Mouse (Mus musculus) heart, embryonic 12.5 days (tissue): ENCODE measurements at regions not wholly inside any gene's neighbourhood (a gene's known extent, or its start where the extent isn't known, plus 50 kb on each side); places are given as distances from the start of the nearest gene placed in this dataset.

ENCODE experiments used
- ATAC-seq: fragments of 200-750 bp; cut with Nextera tagmentation; 2 replicates; pipeline ENCODE4 v1.8.0; 2017; ENCODE audit warnings: moderate TSS enrichment, moderate library complexity; ENCODE audit not compliant: insufficient number of reproducible peaks, low FRiP score
- H3K27ac ChIP-seq: fragments of 300-500 bp; sonication (generic); 2 replicates; pipeline ENCODE4 v1.5.1; 2016; ENCODE audit warnings: mild to moderate bottlenecking, moderate library complexity; ENCODE audit not compliant: poor library complexity, severe bottlenecking
- H3K27me3 ChIP-seq: fragments of 300-500 bp; sonication (generic); replicated peaks from 2 replicates; pipeline ENCODE4 v1.6.1; 2016; ENCODE audit warnings: mild to moderate bottlenecking, moderate library complexity
- H3K36me3 ChIP-seq: fragments of 300-500 bp; sonication (generic); 2 replicates; pipeline ENCODE4 v1.6.1; 2016; ENCODE audit warnings: mild to moderate bottlenecking, moderate library complexity
- H3K4me1 ChIP-seq: fragments of 300-500 bp; sonication (generic); replicated peaks from 2 replicates; pipeline ENCODE4 v1.6.1; 2016; ENCODE audit warnings: mild to moderate bottlenecking
- H3K4me2 ChIP-seq: fragments of 300-500 bp; sonication (generic); 2 replicates; pipeline ENCODE4 v1.6.1; 2016; ENCODE audit warnings: mild to moderate bottlenecking, moderate library complexity
- H3K4me3 ChIP-seq: fragments of 300-500 bp; sonication (generic); 2 replicates; pipeline ENCODE4 v1.5.1; 2016; ENCODE audit warnings: mild to moderate bottlenecking
- H3K9ac ChIP-seq: fragments of 300-500 bp; sonication (generic); 2 replicates; pipeline ENCODE4 v1.6.1; 2016; ENCODE audit warnings: mild to moderate bottlenecking, moderate library complexity
- H3K9me3 ChIP-seq: fragments of 300-500 bp; sonication (generic); replicated peaks from 2 replicates; pipeline ENCODE4 v1.6.1; 2016; ENCODE audit warnings: mild to moderate bottlenecking, moderate library complexity
- WGBS: fragments of 180-500 bp; shearing (Covaris S2); methylation state at CpG from one replicate; pipeline ENCODE4 v1.1.7; 2016; 5-methylcytosine and 5-hydroxymethylcytosine counted together

DNA sequence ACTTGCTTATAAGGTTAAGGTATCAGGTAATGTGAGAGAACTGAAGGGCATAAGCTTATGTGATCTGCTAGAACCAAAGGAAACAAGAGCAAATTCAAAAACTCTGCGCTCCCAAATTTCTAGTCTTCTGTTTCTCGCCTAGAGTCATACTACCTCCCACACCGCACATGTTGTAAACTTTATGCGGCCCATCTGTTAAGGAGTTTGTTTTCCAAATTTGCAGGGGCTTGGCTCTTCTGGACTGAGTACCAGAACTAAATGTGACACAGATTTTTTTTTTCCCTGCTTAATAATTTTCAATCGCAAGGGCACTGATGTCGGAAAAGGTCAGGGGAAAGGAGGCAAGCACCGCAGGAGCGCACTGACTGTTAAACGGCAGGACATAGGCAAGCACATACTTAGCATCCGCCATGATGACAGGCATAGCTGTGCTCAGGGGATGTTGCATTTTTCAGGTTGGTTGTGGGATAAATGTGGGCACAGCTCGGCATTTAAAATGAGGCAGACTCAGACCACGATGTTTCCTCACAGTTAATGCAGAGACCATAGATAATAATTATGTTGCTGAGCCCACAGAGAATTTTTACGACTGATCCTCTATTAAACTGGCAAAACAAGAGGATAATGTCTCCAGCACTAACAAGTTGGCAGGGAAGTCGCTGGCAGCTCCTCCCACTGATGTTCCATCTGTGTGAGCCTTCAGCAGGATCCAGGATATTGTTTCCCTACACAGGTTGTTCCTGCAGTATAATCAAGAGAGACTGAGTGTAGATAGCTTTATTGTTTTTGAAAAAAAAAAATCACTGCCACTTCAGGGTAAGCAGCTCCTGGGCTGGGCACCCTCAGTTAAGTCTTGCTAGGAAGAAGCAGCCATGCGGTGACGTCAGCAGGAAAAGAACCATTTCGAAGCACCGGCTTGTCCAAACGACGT is 428.2 kb upstream of the Atp2b1 start:
- H3K9me3 ChIP-seq: no peaks in the 10 kb centered on the region
- H3K27ac ChIP-seq: no peak overlapping the region
- no peak overlapping the region for H3K4me3 ChIP-seq

GRCm38 (mm10) chr10:98494354-98494753 is 419.9 kb upstream of the Atp2b1 start:
- H3K27me3 ChIP-seq: no peaks in the 10 kb centered on the region
- no peak overlapping the region for H3K4me2 ChIP-seq
- H3K9me3 ChIP-seq: no peaks in the 10 kb centered on the region
- ATAC-seq: no peak
- H3K9ac ChIP-seq: no peak overlapping the region
- H3K4me1 ChIP-seq: no peaks in the 10 kb centered on the region
- H3K4me3 ChIP-seq: no peak overlapping the region
- WGBS: 21% methylated on average over 8 of the region's 8 CpGs
- H3K27ac ChIP-seq: no peak overlapping the region
- no peaks in the 10 kb centered on the region for H3K36me3 ChIP-seq

More for the DNA sequence above, 428.2 kb upstream of the Atp2b1 start:
- H3K27me3 ChIP-seq: no peaks in the 10 kb centered on the region
- no peaks in the 10 kb centered on the region for H3K36me3 ChIP-seq
- H3K9ac ChIP-seq: no peak overlapping the region
- H3K4me1 ChIP-seq: no peaks in the 10 kb centered on the region
- ATAC-seq: no peak
- H3K4me2 ChIP-seq: no peak overlapping the region
- WGBS: 83% methylated on average over 20 of the region's 20 CpGs

GRCm38 (mm10) chr10:98496254-98496653 is 418.0 kb upstream of the Atp2b1 start:
- 83% methylated on average over 4 of the region's 4 CpGs for WGBS
- Histone ChIP-seq H3K36me3 (no peaks in the 10 kb centered on the region), H3K27me3 (no peaks in the 10 kb centered on the region), H3K27ac (no peak overlapping the region), H3K9ac (no peak overlapping the region), H3K4me2 (no peak overlapping the region), H3K4me1 (no peaks in the 10 kb centered on the region), H3K4me3 (no peak overlapping the region), H3K9me3 (no peaks in the 10 kb centered on the region)
- ATAC-seq: no peak

GRCm38 (mm10) chr10:98500315-98500714 is 413.9 kb upstream of the Atp2b1 start:
- H3K36me3 ChIP-seq: no peaks in the 10 kb centered on the region
- 74% methylated on average over 4 of the region's 4 CpGs for WGBS

DNA sequence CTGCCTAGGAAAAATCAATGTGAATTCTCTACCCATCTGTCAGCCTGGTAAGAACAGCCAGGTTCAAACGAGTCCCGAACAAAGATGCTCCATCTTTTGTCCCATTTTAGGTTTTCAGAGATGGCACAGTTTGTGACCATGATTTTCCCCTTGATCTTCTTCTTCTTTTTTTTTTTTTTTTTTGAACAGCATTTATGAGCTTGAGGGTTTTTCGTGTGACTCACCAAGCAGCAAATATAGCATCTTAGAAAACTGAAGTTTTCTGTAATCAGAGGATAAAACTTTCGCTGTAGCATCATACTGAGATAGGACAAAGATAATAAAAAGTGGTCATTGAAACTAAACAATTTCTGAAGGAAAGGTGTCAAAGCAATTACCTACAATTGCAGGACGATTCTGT is 412.6 kb upstream of the Atp2b1 start:
- Histone ChIP-seq H3K9ac (no peak overlapping the region), H3K4me1 (no peaks in the 10 kb centered on the region), H3K36me3 (no peaks in the 10 kb centered on the region), H3K27ac (no peak overlapping the region), H3K27me3 (no peaks in the 10 kb centered on the region), H3K4me3 (no peak overlapping the region), H3K9me3 (no peaks in the 10 kb centered on the region), H3K4me2 (no peak overlapping the region)
- no peak for ATAC-seq
- WGBS: 80% methylated on average over 5 of the region's 5 CpGs

More at GRCm38 (mm10) chr10:98500315-98500714, 413.9 kb upstream of the Atp2b1 start:
- Histone ChIP-seq H3K27me3 (no peaks in the 10 kb centered on the region), H3K27ac (no peak overlapping the region), H3K9ac (no peak overlapping the region), H3K9me3 (no peaks in the 10 kb centered on the region), H3K4me2 (no peak overlapping the region), H3K4me3 (no peak overlapping the region), H3K4me1 (no peaks in the 10 kb centered on the region)
- ATAC-seq: no peak

DNA sequence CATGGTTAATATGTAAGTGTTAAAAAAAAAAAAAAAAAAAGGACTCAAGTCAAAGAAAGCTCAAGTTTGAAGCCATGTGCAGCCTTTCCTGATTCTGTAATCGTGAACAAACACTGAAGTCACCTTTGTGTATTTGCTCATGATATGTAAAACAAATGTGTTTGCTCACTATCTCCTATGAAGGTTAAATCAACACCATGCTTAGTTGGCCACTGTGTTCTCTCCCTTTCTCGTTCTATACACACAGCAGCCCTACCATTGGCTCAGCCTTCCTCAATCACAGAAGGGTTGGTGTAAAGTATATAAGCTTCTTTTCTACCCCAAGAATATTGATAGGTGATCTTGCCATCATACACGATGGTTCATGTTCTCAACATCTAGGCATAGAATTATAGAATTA is 409.7 kb upstream of the Atp2b1 start:
- peaks cover 5% of the 10 kb centered on the region; the same call in 1 of the 2 replicates for H3K4me1 ChIP-seq
- H3K27ac ChIP-seq: no peak overlapping the region
- H3K4me2 ChIP-seq: no peak overlapping the region
- no peak for ATAC-seq
- no peaks in the 10 kb centered on the region for H3K27me3 ChIP-seq
- no peaks in the 10 kb centered on the region for H3K9me3 ChIP-seq
- 68% methylated on average over 3 of the region's 3 CpGs for WGBS
- no peak overlapping the region for H3K9ac ChIP-seq
- no peak overlapping the region for H3K4me3 ChIP-seq
- H3K36me3 ChIP-seq: no peaks in the 10 kb centered on the region

DNA sequence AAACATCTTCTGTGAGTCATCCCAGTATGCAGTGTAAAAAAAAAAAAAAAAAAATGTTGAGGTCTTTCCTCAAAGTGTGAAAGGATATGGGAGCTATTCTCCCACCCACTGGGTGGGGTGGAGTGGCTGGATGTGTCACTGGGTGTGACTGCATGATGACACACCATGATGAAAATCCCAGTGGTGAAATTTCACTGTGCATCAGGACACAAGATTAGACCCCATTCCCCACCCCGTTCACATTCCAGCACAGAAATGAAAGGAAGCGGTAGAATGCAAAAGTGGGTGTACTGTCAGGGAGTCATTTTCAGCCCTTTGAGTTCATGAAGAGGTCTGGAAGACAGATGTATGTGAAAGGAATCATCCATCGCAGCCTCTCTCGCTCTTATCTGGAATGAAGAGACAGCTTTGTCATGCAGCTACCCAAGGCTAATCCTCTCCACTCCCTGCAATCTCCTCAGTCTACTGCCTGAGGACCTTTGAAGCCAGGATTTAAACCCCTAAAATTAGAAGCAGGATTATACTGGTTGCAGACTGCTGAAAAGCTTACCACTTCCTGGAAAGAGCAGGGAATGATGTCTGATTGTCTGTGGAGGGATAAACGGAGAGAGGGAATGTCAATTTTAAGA is 405.6 kb upstream of the Atp2b1 start:
- H3K4me1 ChIP-seq: peaks cover 5% of the 10 kb centered on the region; the same call in 1 of the 2 replicates
- no peak overlapping the region for H3K4me3 ChIP-seq
- H3K9ac ChIP-seq: no peak overlapping the region
- H3K9me3 ChIP-seq: no peaks in the 10 kb centered on the region
- 26% methylated on average over 5 of the region's 5 CpGs for WGBS
- H3K27me3 ChIP-seq: no peaks in the 10 kb centered on the region
- no peaks in the 10 kb centered on the region for H3K36me3 ChIP-seq
- H3K4me2 ChIP-seq: no peak overlapping the region
- ATAC-seq: no peak
- H3K27ac ChIP-seq: no peak overlapping the region

DNA sequence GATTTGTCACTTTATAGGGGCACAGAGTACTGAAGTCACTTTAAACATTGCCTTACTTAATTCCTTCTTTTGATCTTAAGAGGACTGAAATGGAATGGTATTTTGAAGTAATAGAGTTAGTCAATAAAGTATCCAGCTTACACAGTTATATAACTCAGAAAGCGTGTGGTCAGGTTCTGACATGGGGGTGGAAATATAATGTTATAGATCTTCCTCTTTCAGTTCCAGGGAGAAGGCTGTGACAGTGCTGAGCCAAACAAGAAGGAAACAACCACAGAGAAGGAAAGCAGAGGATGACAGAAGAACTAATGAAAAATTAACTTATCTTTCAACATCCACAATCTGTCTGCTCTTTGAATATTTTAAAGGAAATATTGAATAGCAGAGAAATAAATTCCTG is 399.4 kb upstream of the Atp2b1 start:
- Histone ChIP-seq H3K9ac (no peak overlapping the region), H3K36me3 (no peaks in the 10 kb centered on the region), H3K27ac (no peak overlapping the region), H3K4me1 (no peaks in the 10 kb centered on the region), H3K9me3 (no peaks in the 10 kb centered on the region), H3K4me2 (no peak overlapping the region), H3K4me3 (no peak overlapping the region), H3K27me3 (no peaks in the 10 kb centered on the region)
- ATAC-seq: no peak
- WGBS: 85% methylated on average over 1 of the region's 1 CpGs

DNA sequence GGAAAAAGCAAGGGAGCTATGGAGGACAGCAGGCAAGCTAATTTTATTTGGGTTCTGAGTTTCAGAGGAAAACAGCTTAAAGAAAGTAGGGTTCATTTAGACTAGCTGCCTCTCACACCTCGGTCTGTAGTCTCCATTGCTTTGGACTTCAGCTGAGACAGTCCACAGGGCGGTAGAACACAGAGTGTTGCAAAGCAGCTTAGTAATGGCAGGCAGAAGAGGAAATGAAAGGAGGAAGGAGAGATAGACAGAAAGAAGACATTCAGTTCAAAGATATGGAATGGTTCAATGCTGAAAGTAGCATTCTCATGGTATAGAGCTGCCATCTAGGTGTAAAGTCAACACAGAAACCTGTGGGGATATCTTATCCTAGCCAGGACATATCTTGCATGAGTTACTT is 396.6 kb upstream of the Atp2b1 start:
- Histone ChIP-seq H3K36me3 (no peaks in the 10 kb centered on the region), H3K9me3 (no peaks in the 10 kb centered on the region), H3K27ac (no peak overlapping the region), H3K9ac (no peak overlapping the region), H3K4me1 (no peaks in the 10 kb centered on the region), H3K4me2 (no peak overlapping the region), H3K4me3 (no peak overlapping the region), H3K27me3 (no peaks in the 10 kb centered on the region)
- 79% methylated on average over 2 of the region's 2 CpGs for WGBS
- ATAC-seq: no peak

GRCm38 (mm10) chr10:98529565-98529964 is 384.6 kb upstream of the Atp2b1 start:
- H3K9me3 ChIP-seq: no peaks in the 10 kb centered on the region
- H3K9ac ChIP-seq: no peak overlapping the region
- H3K36me3 ChIP-seq: no peaks in the 10 kb centered on the region
- no peak overlapping the region for H3K4me3 ChIP-seq
- WGBS: 79% methylated on average over 4 of the region's 4 CpGs
- H3K4me1 ChIP-seq: no peaks in the 10 kb centered on the region
- no peak overlapping the region for H3K4me2 ChIP-seq
- no peaks in the 10 kb centered on the region for H3K27me3 ChIP-seq
- no peak for ATAC-seq
- no peak overlapping the region for H3K27ac ChIP-seq

DNA sequence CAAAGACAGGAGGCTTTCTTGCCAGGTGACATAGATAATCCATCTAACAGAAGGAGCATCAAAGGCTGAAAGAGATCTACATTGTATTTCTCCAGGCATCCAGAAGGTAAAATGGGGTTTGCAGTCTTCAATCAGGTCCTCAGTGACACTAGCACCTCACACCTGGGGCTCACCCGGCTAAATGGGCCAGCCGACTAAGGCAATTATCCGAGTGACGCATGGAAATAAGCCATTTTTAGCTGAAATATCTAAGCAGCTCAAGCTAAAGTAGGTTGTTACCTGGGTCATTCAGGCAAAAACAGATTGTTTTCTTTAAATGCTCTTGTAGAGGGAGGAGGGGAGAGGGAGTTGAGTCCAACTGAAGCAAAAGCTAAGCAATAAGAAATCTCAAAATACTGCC is 382.8 kb upstream of the Atp2b1 start:
- WGBS: 90% methylated on average over 4 of the region's 4 CpGs
- ATAC-seq: no peak
- H3K4me3 ChIP-seq: no peak overlapping the region
- no peaks in the 10 kb centered on the region for H3K4me1 ChIP-seq
- H3K9me3 ChIP-seq: no peaks in the 10 kb centered on the region
- H3K27me3 ChIP-seq: no peaks in the 10 kb centered on the region
- no peak overlapping the region for H3K27ac ChIP-seq
- no peaks in the 10 kb centered on the region for H3K36me3 ChIP-seq
- no peak overlapping the region for H3K9ac ChIP-seq
- H3K4me2 ChIP-seq: no peak overlapping the region
